Mouse (Mus musculus) left cerebral cortex, adult 11 months (tissue): ENCODE data around the gene Sirt4.
"Not testable (repeated sequence)": the region's sequence is repeated elsewhere in the genome, so short reads cannot be mapped to it uniquely, and the experiment has no call there.

Experiments used
- DNase-seq: peaks from one replicate; pipeline ENCODE4 v3.0.0; 2022; ENCODE audit warnings: low spot score

The Sirt4 gene

DNA sequence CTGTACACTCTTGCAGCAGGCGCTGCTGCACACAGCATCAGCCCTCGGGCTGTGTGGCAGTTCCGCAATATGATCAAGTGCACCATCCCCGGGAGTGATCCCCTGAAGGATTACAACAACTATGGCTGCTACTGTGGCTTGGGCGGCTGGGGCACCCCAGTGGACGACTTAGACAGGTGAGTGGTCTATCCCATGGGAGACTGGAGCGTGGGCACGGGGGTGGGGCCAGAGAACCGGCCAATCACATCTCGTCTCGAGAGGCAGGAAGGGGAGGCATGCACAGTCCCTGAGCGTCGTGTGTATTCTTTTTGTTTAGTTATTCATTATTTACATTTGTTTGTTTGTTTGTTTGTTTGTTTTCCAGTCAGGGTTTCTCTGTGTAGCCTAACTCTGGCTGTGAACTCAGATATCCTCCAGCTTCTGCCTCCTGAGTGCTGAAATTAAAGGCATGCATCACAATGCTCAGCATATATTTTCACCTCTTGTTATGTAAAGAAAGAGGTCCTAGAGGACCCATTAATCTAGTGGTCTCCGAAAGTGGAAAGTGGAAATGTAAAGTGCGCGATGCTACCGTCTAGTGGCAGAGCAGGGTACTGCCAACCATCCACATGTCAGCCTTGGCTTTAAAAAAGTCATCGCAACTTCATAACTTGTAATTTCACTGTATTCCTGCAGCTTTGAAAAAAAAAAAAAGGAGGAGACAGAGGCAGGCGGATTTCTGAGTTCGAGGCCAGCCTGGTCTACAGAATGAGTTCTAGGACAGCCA lies 13.6 kb downstream of the Sirt4 start:
- DNase-seq: no peak

GRCm38 (mm10) chr5:115469791-115470190 lies 14.7 kb downstream of the Sirt4 start:
- DNase-seq: no peak

DNA sequence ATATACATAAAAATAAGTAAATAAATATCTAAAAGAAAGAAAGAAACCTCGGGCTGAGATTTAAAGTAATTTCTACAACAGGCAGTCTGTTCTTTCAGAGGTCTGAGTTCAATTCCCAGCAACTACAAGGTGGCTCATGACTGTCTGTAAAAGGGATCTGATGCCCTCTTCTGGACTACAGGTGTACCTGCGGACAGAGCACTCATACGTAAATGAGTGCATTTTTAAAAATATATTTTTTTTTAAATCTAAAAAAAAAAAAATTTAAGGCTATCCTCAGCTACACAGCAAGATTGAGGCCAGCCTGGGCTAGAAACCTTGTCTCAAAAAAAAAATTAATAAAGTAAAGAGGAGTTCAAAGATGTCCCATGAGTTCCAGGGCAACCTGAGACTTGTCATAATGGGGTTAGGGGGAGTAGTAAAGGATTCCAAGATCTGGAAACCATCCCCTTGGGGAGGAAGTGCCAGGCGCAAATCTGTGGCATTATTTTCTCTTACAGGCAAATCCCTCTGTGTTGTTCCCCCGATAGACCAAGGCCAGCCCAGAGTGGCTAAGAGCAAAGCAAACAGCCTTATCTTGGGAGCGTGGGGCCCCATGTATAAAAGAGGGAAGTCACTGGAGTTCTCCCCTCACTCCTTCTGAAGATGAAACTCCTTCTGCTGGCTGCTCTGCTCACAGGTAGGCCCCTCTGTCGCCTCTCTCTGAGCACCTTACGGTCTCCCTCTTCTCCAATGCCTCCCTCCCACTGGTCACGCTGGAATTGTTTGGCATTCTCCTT lies 18.7 kb downstream of the Sirt4 start, which contains the start of gene Pla2g1b:
Gene Pla2g1b, plus strand, starts transcription at position 621 of the 779 bp plus-strand sequence.
- no peak for DNase-seq

DNA sequence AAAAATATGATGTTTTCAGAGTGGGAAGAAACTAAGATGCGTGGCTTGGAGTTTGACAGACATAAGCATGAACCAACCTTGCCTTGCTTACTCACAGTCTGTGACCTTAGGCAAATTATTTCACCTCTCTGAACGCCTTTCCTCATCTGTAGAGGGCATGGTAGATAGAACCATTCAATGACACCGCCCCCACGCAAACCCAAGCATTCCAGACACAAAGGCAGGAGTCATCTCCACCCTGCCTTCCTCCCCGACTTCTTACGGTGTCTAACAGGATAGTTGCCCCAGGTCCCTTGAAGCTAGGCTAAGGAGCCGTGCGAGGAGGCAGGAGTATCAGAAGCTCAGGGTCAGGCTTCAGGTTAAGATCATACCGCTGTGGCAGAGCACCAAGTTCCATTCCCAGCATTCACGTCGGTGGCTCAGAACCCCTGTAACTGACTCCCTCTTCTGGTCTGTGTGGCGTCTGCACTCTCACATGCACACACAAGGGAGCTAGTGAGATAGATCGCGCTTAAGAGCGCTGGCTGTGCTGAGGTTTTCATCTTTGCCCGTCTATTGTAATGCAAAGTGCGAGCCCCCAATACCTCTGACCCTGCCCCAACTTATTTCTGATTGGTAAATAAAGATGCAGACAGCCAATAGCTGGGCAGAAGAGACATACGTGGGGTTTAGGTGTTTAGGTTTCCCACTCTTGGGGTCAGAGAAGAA lies 20.0 kb downstream of the Sirt4 start:
- DNase-seq: no peak

- no peak for DNase-seq
Observed at GRCm38 (mm10) chr5:115458918-115459317, 25.6 kb downstream of the Sirt4 start.

DNA sequence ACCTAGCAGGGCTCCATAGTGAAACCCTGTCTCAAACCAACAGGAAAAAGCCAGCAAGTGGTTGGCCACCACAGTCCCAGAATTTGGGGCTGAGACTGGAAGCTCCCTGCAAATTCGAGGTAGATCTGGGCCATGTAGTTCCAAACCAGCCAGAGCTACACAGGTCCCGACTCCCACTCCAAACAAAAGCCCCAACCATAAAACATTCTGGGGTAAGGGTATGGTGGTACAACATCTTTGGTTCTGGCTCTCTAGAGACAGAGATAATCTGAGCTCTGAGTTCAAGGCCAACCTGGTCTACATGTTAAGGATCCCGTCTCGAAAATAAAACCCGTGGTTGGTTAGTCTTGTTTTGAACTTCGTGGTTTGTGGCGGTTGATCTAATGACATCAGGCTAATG lies 28.7 kb downstream of the Sirt4 start:
- no peak for DNase-seq

- DNase-seq: no peak
Observed at GRCm38 (mm10) chr5:115454422-115455090, 30.0 kb downstream of the Sirt4 start.

DNA sequence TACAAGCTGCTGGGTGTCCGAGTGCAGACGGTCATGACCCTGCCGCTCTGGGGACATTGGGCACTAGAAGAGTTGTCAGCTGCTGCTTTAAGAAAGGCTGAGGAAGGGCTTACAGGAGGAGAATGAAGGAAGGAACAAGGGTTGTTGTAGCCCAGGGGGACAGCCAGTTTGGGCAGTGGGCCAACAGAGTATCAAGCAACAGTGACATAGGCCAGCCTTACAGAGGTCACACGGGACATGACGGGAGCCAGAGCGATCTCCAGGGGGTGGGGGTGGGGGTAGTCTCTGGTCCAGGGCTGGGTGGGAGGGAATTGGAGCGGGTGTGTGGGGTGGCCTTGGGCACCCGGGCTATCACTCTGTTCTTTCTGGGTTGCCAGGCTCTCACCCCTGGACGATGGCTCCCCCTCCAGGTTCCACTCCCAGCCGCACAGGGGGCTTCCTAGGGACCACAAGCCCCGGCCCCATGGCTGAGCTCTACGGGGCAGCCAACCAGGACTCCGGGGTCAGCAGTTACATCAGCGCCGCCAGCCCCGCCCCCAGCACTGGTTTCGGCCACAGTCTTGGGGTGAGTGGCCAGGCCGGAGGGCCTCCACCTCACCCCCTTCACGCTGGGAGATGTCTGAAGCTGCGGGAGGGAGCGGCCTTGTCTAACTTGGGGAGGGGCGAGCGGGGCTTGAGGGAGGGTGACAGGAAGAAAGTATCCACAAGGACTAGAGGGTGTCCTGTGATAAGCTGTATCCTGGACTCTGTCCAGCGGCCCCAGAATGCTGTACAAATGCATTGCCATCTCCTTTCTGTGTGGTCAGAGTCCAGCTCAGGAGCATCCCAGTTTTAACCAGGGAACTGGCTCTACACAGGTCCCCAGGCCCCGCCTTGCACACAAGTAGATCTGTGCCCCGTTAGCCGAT lies 33.9 kb downstream of the Sirt4 start:
- no peak for DNase-seq

GRCm38 (mm10) chr5:115449247-115449646 lies 35.3 kb downstream of the Sirt4 start:
- no peak for DNase-seq

DNA sequence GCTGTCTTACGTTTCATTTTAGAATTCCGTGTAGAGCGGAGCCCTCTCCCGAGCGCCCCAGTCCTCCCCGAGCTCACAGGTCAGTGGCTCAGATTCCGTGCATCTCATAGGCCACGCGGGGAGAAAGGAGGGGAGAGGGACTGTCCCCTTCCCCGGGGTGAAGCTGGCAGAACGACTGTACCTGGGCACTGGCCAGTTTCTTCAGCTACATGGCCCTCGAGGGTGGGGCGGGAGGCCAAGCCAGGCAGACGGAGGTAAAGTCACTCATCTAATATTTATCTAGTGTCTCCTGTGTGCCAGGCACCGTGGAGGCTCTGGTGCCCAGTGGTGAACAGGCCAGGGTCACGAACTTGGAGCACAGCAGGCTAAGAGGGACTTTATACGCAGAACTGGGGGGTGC lies 37.4 kb downstream of the Sirt4 start:
- no peak for DNase-seq

DNA sequence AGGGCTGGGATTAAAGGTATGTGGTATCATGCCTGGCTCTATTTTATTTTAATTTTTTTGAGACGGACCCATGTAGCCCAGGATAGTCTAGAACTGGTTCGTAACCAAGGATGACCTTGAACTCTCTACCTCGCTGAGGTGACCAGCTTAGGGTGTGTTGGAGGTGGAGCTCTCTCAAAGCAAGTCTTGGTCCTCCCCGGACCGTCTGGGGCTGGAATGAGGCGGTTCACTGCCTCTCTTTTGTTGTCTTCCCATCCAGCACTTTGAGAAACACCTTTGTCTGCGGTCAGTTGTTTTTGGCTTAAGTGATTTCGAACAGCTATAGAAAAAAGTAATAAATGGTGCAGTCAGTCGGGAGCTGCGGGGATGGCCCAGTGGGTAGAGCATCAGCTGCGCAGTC lies 40.4 kb downstream of the Sirt4 start:
- no peak for DNase-seq

GRCm38 (mm10) chr5:115442663-115443062 lies 41.9 kb downstream of the Sirt4 start:
- DNase-seq: not testable (repeated sequence)

DNA sequence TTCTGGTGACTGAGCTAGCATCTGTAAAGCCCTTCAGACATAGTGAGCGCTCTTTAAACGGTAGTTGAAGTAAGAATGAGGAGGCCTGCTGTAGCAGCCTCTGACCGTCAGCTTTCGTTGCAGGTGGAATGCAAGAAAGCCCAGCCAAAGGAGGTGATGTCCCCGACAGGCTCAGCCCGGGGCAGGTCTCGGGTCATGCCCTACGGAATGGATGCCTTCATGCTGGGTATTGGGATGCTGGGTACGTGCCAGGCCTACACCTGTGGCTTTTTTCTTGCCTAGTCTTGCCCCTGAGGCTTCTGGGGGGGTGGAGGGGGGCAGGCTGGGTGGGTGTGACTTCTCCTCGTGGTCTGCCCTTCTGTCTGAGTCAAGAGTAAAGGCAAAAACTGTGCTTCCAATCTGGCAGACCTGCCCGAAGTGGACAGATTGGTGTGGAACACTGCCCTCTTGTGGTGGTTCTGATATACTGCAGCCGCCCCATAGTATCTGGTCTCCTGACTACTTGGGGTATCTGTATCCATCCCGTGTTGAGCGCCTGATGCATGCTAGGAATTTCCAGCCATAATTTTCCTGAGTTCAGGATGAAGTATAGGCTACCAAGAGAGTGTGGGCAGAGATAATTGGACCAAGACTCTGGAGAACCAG lies 43.2 kb downstream of the Sirt4 start:
- DNase-seq: peak; percentile 61

GRCm38 (mm10) chr5:115438667-115439066 lies 45.9 kb downstream of the Sirt4 start:
- DNase-seq: no peak

DNA sequence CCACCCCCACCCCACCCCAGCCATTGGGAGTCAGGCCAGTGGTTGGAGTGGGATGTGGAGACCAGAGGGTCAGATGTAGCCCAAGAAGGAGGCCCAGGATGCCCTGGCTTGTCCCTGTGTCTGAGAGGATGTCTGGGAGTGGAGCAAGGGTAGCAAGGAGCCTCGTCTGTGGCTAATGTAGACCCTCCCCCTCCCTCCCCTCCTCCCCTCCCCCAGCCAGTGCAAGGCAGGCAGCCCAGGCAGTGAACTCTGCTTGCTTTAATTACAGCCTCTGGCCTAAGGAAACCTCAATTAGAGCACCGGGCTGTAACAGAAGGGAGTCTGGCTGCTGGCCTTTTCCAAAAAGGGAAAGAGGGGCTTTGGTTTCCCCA lies 46.6 kb downstream of the Sirt4 start:
- DNase-seq: no peak

GRCm38 (mm10) chr5:115437242-115437944 lies 47.1 kb downstream of the Sirt4 start:
- DNase-seq: no peak

DNA sequence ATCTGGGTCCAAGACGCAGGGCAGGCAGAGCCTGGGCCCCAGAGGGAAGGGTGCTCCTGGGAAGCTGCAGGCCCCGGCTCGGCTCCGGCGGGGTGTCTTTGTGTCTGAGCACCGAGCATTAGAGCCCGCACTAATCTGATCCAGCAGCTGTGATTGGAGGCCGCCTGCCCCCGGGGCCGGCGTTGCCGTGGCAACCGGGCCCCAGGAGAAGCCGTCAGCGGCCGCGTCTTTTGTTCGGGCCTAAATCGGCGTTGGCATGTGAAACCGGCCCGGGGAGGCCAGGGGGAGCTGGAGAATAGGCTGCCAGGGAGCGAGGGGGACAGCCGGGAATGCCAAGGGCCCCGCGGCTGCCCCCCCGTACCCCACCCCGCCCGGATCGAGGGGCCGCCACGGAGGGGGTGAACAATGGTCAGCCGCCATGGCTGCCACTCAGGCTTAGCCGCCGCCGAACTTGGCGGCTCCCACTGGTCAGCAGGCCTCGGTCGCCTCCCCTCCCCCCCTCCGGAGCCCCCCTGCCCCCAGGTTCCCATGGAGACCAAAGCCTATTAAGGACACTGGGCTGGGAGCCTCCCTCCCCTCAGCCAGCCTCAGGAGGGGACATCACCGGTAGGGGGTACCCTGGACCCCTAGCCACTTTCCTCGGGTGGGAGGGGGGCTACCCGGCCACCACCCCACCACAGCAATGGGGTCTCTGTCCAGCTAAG lies 48.0 kb downstream of the Sirt4 start:
- peak; percentile 88 for DNase-seq

GRCm38 (mm10) chr5:115435755-115436379 lies 48.7 kb downstream of the Sirt4 start:
- DNase-seq: no peak
